Mouse (Mus musculus) thymus, adult 2 months (tissue): ENCODE data around the gene Ifnlr1.

Experiments
- CTCF ChIP-seq: fragments of 200-500 bp; IDR thresholded peaks from 2 replicates; pipeline ENCODE4 v1.5.1; 2012; ENCODE audit warnings: mild to moderate bottlenecking, control low read depth, low read length, moderate library complexity, borderline replicate concordance; ENCODE audit not compliant: control insufficient read depth, poor library complexity, insufficient read depth; ENCODE audit errors: extremely low read depth
- POLR2A ChIP-seq: fragments of 200-500 bp; IDR thresholded peaks from 2 replicates; pipeline ENCODE4 v1.6.1; 2012; ENCODE audit warnings: mild to moderate bottlenecking, low read length, control low read depth, moderate library complexity; ENCODE audit not compliant: control insufficient read depth, poor library complexity, insufficient read depth; ENCODE audit errors: extremely low read depth

DNA sequence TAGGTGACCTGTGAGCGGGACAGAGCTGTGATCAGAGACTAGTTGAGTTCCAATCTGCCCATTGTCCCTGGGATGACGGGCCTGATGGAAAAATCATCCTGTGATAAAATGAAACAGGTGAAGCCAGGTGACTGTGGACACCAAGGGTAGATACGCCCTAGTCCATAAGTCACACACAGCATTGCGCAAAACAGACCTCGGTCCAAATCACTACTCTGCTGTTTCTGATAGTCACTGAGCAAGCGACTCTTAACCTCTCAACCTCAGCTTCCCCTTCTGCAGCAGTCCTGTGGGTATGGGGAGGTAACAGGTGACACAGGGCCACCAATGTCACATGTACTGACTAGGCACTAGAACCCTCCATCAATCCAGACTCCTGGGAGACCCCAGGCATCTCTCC is 20.0 kb downstream of the Ifnlr1 start:
- TF ChIP-seq POLR2A (no peak), CTCF (no peak)
